Mouse (Mus musculus): Measurements from ENCODE around the gene Zfp853. TPM values are rescaled to one million over a fixed set of nuclear protein-coding genes. Genes with fewer than 3 reads are reported as not detected.
A peak's percentile ranks its signal among the peaks of the same experiment; 100 is the strongest.

Zfp853 gene
- polyA plus RNA-seq, 1 experiment from 2014 or later: not detected

DNA sequence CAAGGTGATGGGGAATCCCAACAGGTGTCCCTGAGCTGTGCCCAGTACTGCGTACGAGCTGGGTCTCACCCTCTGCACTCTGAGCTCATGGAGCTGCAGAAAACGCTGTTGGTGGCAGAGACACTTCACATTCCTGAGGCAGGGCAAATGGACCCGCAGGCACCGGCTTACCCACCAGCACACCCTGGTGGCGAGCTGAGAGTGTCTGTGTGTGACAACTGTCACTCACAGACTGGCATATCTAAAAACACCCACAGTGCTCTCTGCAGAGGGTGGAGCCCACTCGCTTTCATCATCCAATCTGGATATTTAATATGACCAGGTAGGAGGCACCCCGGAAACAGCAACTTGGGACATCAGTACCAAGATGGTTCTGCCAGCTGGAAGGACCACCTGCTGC is 7.9 kb upstream of the Zfp853 start:
- WGBS: 86% methylated on average over 8 of the region's 8 CpGs
- no peak overlapping the region for H3K27ac ChIP-seq (ENCODE audit: low read depth, low read length)

DNA sequence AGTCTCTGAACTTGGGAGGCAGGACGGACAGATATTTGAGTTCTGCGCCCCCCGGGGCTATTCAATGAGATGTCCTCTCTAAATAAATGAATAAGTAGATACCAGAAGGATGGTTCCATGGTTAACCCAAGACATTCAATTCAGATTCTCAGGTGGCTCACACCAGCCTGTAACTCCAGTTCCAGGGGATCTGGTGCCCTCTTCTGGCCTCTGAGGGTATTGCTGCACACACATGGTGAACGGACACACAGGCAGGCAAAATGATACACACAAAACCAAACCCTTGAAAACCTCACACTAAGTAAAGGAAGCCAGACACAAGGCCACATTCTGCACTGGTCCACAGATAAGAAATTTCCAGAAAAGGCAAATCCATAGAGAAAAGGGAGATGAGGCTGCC is 6.3 kb upstream of the Zfp853 start:
- Histone ChIP-seq H3K9ac (ENCODE audit: low read length) (no peak overlapping the region), H3K27ac (ENCODE audit: low read depth, low read length) (no peak overlapping the region), H3K4me2 (ENCODE audit: low read length) (no peak overlapping the region), H3K27me3 (replicated peaks; ENCODE audit: control insufficient read depth, insufficient read depth, low read length) (0 out of 2 replicates have a peak, but pooled peaks cover under 1% of the 10 kb centered on the region), H3K4me1 (ENCODE audit: control insufficient read depth, insufficient read depth, low read length) (no peaks in the 10 kb centered on the region), H3K9me3 (replicated peaks; ENCODE audit: control insufficient read depth, low read length) (no peaks in the 10 kb centered on the region), H3K36me3 (ENCODE audit: control insufficient read depth, insufficient read depth, low read length) (peaks cover 62% of the 10 kb centered on the region), H3K4me3 (ENCODE audit: low read depth, low read length) (no peak overlapping the region)
- WGBS: 92% methylated on average over 4 of the region's 4 CpGs
- ATAC-seq: no peak
- peak; percentile 36 for DNase-seq (ENCODE audit: low spot score)

More for the DNA sequence above, 7.9 kb upstream of the Zfp853 start:
- Histone ChIP-seq H3K9ac (ENCODE audit: low read length) (no peak overlapping the region), H3K9me3 (replicated peaks; ENCODE audit: control insufficient read depth, low read length) (no peaks in the 10 kb centered on the region), H3K4me1 (ENCODE audit: control insufficient read depth, insufficient read depth, low read length) (no peaks in the 10 kb centered on the region), H3K4me3 (ENCODE audit: low read depth, low read length) (no peak overlapping the region), H3K4me2 (ENCODE audit: low read length) (no peak overlapping the region), H3K36me3 (ENCODE audit: control insufficient read depth, insufficient read depth, low read length) (peaks cover 76% of the 10 kb centered on the region), H3K27me3 (replicated peaks; ENCODE audit: control insufficient read depth, insufficient read depth, low read length) (no peaks in the 10 kb centered on the region)
- ATAC-seq: no peak
- DNase-seq (ENCODE audit: low spot score): no peak

DNA sequence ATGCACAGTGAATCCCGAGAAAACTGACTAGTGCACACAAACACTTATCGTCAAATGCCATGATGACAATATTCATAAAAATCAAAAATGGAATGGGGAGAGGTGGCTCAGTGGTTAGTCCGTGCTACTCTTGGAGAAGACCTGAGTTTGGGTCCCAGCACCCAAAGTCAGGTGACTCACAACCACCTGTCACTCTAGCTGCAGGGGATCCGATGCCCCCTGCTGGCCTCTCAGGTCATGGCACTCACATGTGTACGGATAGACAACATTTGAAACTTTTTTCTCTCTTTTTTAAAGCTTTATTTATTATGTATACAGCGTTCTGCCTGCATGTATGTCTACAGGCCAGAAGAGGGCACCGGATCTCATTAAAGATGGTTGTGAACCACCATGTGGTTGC is 5.0 kb upstream of the Zfp853 start:
- 94% methylated on average over 7 of the region's 7 CpGs for WGBS
- Histone ChIP-seq H3K9me3 (replicated peaks; ENCODE audit: control insufficient read depth, low read length) (no peaks in the 10 kb centered on the region), H3K36me3 (ENCODE audit: control insufficient read depth, insufficient read depth, low read length) (peaks cover 51% of the 10 kb centered on the region), H3K27me3 (replicated peaks; ENCODE audit: control insufficient read depth, insufficient read depth, low read length) (peaks cover 13% of the 10 kb centered on the region), H3K27ac (ENCODE audit: low read depth, low read length) (no peak overlapping the region), H3K4me1 (ENCODE audit: control insufficient read depth, insufficient read depth, low read length) (no peaks in the 10 kb centered on the region), H3K4me2 (ENCODE audit: low read length) (no peak overlapping the region), H3K4me3 (ENCODE audit: low read depth, low read length) (no peak overlapping the region), H3K9ac (ENCODE audit: low read length) (no peak overlapping the region)
- ATAC-seq (no peak), DNase-seq (ENCODE audit: low spot score) (no peak)

DNA sequence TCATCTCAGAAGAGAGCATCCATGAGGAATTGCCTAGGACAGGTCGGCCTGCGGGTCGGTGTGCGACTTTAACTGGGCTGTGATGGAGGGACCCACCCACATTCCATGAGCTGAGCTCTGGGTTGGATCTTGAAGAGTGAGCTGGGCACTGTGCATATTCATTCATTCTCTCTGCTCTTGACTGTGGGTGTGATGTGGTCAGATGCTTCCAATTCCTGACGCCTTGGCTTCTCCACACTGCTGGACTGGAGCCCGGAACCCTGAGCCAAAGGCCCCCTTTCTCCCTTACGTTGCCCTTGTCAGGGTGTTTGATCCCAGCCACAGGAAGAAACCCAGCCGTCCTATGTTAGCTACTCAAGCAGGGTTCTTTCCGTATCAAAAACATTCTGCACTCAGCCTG is 4.6 kb upstream of the Zfp853 start:
- Histone ChIP-seq H3K27me3 (replicated peaks; ENCODE audit: control insufficient read depth, insufficient read depth, low read length) (peaks cover 16% of the 10 kb centered on the region), H3K36me3 (ENCODE audit: control insufficient read depth, insufficient read depth, low read length) (peaks cover 47% of the 10 kb centered on the region), H3K27ac (ENCODE audit: low read depth, low read length) (no peak overlapping the region), H3K9ac (ENCODE audit: low read length) (no peak overlapping the region), H3K9me3 (replicated peaks; ENCODE audit: control insufficient read depth, low read length) (no peaks in the 10 kb centered on the region), H3K4me2 (ENCODE audit: low read length) (no peak overlapping the region), H3K4me3 (ENCODE audit: low read depth, low read length) (no peak overlapping the region), H3K4me1 (ENCODE audit: control insufficient read depth, insufficient read depth, low read length) (no peaks in the 10 kb centered on the region)
- no peak for ATAC-seq
- 94% methylated on average over 9 of the region's 9 CpGs for WGBS
- DNase-seq (ENCODE audit: low spot score): no peak

DNA sequence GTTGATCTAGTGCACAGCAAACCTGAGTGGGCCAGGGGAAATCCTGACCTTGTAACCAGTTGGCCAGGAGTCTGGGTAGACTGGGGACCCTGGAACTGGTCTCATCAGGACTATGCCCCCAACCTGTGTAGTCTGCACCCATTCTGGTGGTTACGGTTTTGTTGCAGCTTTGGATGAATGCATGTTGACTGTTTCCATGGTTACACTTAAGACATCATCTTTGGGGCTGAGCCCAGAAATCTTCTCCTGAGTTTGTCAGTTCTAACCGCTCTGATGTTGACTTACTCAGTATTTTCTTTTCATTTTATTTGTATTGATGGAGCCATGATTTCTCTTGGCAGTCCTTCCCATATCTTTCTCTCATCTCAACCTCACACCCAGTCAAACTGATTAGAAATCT is 1.9 kb upstream of the Zfp853 start:
- Histone ChIP-seq H3K4me2 (ENCODE audit: low read length) (no peak overlapping the region), H3K27ac (ENCODE audit: low read depth, low read length) (no peak overlapping the region), H3K36me3 (ENCODE audit: control insufficient read depth, insufficient read depth, low read length) (peaks cover 20% of the 10 kb centered on the region), H3K9me3 (replicated peaks; ENCODE audit: control insufficient read depth, low read length) (no peaks in the 10 kb centered on the region), H3K4me3 (ENCODE audit: low read depth, low read length) (no peak overlapping the region), H3K4me1 (ENCODE audit: control insufficient read depth, insufficient read depth, low read length) (no peaks in the 10 kb centered on the region), H3K27me3 (replicated peaks; ENCODE audit: control insufficient read depth, insufficient read depth, low read length) (peaks cover 29% of the 10 kb centered on the region), H3K9ac (ENCODE audit: low read length) (no peak overlapping the region)
- DNase-seq (ENCODE audit: low spot score): peak; percentile 56
- WGBS: 85% methylated on average over 2 of the region's 2 CpGs
- ATAC-seq: no peak

DNA sequence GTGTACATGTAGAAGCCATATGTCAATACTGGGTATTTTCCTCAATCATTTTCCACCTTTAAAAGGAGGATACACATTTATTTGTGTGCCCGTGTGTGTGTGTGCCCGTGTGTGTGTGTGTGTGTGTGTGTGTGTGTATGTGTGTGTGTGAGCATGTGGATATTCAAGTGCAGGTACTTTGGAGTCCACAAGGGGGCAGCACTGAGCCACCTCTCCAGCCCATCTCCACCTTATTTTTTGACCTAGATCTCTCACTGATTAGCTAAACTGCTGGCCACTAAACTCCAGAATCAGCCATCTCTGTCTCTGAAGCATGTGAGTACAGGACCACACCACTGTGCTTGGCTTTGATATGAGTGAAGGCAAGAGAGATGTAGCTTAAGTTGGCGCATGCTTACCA is 1.4 kb upstream of the Zfp853 start:
- ATAC-seq (no peak), DNase-seq (ENCODE audit: low spot score) (no peak)
- Histone ChIP-seq H3K27me3 (replicated peaks; ENCODE audit: control insufficient read depth, insufficient read depth, low read length) (peaks cover 29% of the 10 kb centered on the region), H3K4me2 (ENCODE audit: low read length) (no peak overlapping the region), H3K4me1 (ENCODE audit: control insufficient read depth, insufficient read depth, low read length) (no peaks in the 10 kb centered on the region), H3K36me3 (ENCODE audit: control insufficient read depth, insufficient read depth, low read length) (peaks cover 15% of the 10 kb centered on the region), H3K4me3 (ENCODE audit: low read depth, low read length) (no peak overlapping the region), H3K9me3 (replicated peaks; ENCODE audit: control insufficient read depth, low read length) (no peaks in the 10 kb centered on the region), H3K9ac (ENCODE audit: low read length) (no peak overlapping the region), H3K27ac (ENCODE audit: low read depth, low read length) (no peak overlapping the region)
- 95% methylated on average over 3 of the region's 3 CpGs for WGBS

DNA sequence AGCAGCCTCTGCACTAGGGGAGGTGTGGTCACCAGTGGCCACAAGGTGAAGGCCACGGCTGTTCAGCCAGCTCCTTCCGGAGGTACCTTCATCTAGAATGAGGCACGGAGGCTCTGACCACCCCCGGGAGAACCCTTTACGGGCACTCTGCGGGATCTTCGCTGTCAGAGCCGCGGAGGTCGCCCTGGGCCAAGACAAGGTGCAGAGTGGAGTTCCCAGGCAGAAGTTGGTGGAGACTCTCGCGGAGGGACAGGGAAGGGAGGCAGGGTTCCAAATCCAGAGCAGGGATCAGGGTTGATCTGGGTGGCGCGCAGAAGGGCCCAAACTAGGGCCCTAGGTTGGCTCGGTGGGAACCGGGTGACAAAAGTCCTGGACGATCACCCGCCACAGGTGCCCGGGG is 544 bp downstream of the Zfp853 start:
- Histone ChIP-seq H3K9me3 (replicated peaks; ENCODE audit: control insufficient read depth, low read length) (no peaks in the 10 kb centered on the region), H3K9ac (ENCODE audit: low read length) (peak overlapping the region; percentile 58), H3K4me3 (ENCODE audit: low read depth, low read length) (peak overlapping the region; percentile 29), H3K27ac (ENCODE audit: low read depth, low read length) (no peak overlapping the region), H3K36me3 (ENCODE audit: control insufficient read depth, insufficient read depth, low read length) (0 out of 2 replicates have a peak, but pooled peaks cover 5% of the 10 kb centered on the region), H3K27me3 (replicated peaks; ENCODE audit: control insufficient read depth, insufficient read depth, low read length) (peaks cover 49% of the 10 kb centered on the region), H3K4me2 (ENCODE audit: low read length) (peak overlapping the region; percentile 52), H3K4me1 (ENCODE audit: control insufficient read depth, insufficient read depth, low read length) (no peaks in the 10 kb centered on the region)
- WGBS: 2% methylated on average over 19 of the region's 19 CpGs
- ATAC-seq (no peak), DNase-seq (ENCODE audit: low spot score) (no peak)

DNA sequence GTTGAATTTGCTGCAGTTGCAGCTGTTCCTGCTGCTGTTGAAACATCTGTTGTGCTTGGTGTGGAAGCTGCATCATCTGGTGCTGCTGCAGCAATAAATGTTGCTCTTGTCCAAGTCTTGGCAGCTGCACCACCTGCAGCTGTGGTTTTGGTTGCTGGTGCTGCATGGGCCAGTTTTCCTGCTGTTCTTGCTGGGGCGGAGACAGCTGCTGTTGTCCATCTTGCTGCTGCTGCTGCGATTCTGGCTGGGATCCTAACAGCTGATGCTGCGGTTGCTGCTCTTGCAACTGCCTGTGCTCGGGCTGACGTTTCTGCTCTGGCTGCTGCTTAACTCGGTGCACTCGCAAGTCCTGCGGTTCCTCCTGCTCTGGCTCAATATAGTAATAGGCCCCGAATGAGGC is 4.1 kb downstream of the Zfp853 start:
- ATAC-seq (no peak), DNase-seq (ENCODE audit: low spot score) (no peak)
- H3K27ac ChIP-seq (ENCODE audit: low read depth, low read length): no peak overlapping the region
- no peaks in the 10 kb centered on the region for H3K4me1 ChIP-seq (ENCODE audit: control insufficient read depth, insufficient read depth, low read length)
- no peaks in the 10 kb centered on the region for H3K9me3 ChIP-seq (replicated peaks; ENCODE audit: control insufficient read depth, low read length)
- no peak overlapping the region for H3K9ac ChIP-seq (ENCODE audit: low read length)
- WGBS: 76% methylated on average over 9 of the region's 9 CpGs
- H3K4me2 ChIP-seq (ENCODE audit: low read length): no peak overlapping the region
- 0 out of 2 replicates have a peak, but pooled peaks cover 4% of the 10 kb centered on the region for H3K36me3 ChIP-seq (ENCODE audit: control insufficient read depth, insufficient read depth, low read length)
- H3K4me3 ChIP-seq (ENCODE audit: low read depth, low read length): no peak overlapping the region
- H3K27me3 ChIP-seq (replicated peaks; ENCODE audit: control insufficient read depth, insufficient read depth, low read length): peaks cover 57% of the 10 kb centered on the region

DNA sequence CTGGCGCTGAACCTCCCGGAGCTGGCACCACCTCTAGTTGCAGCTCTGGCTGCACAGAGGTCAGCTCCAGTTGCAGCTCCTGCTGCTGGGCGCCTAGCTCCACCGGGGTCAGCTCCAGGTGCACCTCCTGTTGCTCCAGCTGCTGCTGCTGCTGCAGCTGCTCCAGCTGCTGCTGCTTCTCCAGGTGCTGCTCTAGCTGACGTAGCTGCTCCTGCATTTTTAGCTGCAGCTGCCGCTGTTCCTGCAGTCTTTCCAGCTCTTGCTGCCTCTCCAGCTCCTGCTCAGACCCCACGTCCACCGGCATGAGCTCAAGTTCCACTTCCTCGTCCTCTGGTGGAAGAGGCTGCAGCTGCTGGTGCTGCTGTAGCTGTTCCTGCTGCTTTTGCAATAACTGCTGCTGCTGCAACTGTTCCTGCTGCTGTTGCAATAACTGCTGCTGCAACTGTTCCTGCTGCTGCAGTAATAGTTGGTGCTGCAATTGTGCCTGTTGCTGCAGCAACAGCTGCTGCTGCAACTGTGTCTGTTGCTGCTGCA is 5.0 kb downstream of the Zfp853 start:
- Histone ChIP-seq H3K9ac (ENCODE audit: low read length) (peak overlapping the region; percentile 32), H3K27me3 (replicated peaks; ENCODE audit: control insufficient read depth, insufficient read depth, low read length) (peaks cover 49% of the 10 kb centered on the region), H3K36me3 (ENCODE audit: control insufficient read depth, insufficient read depth, low read length) (0 out of 2 replicates have a peak, but pooled peaks cover 4% of the 10 kb centered on the region), H3K4me1 (ENCODE audit: control insufficient read depth, insufficient read depth, low read length) (no peaks in the 10 kb centered on the region), H3K27ac (ENCODE audit: low read depth, low read length) (no peak overlapping the region), H3K4me2 (ENCODE audit: low read length) (peak overlapping the region; percentile 43), H3K9me3 (replicated peaks; ENCODE audit: control insufficient read depth, low read length) (no peaks in the 10 kb centered on the region), H3K4me3 (ENCODE audit: low read depth, low read length) (peak overlapping the region; percentile 9; the same call in 1 of the 2 replicates)
- no peak for DNase-seq (ENCODE audit: low spot score)
- WGBS: 14% methylated on average over 9 of the region's 9 CpGs
- no peak for ATAC-seq
